Mouse (Mus musculus) left cerebral cortex, postnatal 14 days (tissue): Measurements from ENCODE around the gene Usp30. TPM values are rescaled to one million over a fixed set of nuclear protein-coding genes. Genes with fewer than 3 reads are reported as not detected.

ENCODE experiments used
- DNase-seq, 2 experiments: peaks; one replicate each; pipeline ENCODE4 v3.0.0; 2021 to 2022; ENCODE audit warnings: low spot score in 2 of 2, mixed read lengths in 1 of 2
- intact Hi-C: fragments of 180-260 bp; cut with DNase I; formaldehyde crosslinking; loops from one replicate; pipeline ENCODE4 v1.15.1; 2025
- total RNA-seq, 2 experiments: library from RNA; stranded (reverse); gene quantifications; 2 replicates each; pipeline ENCODE4 v1.2.3; 2021

Gene Usp30
- total RNA-seq, 2 experiments from 2014 or later = 29.6 to 34.6 TPM

GRCm38 (mm10) chr5:114115030-114115429 is 49.8 kb downstream of the Usp30 start:
- DNase-seq = no peak

GRCm38 (mm10) chr5:114116586-114116985 is 51.3 kb downstream of the Usp30 start:
- intact Hi-C loops = no loop called here
- DNase-seq = no peak

More at GRCm38 (mm10) chr5:114115030-114115429, 49.8 kb downstream of the Usp30 start:
- intact Hi-C loops = no loop called here

- intact Hi-C loops = no loop called here
- no peak for DNase-seq
Measured at GRCm38 (mm10) chr5:114119806-114120205, 54.5 kb downstream of the Usp30 start.

- intact Hi-C loops = no loop called here
Measured at GRCm38 (mm10) chr5:114126008-114126407, 60.7 kb downstream of the Usp30 start.

GRCm38 (mm10) chr5:114126499-114127244 is 61.4 kb downstream of the Usp30 start:
- no peak for DNase-seq
- intact Hi-C loops = no loop called here

More at GRCm38 (mm10) chr5:114126008-114126407, 60.7 kb downstream of the Usp30 start:
- no peak for DNase-seq

- DNase-seq = peak; percentile 57 to 73
- intact Hi-C loops = no loop called here
Measured at GRCm38 (mm10) chr5:114127374-114128349, 62.4 kb downstream of the Usp30 start, which contains the start of gene Alkbh2. Gene Alkbh2 (minus strand): TSS chr5:114128218.

- intact Hi-C loops = no loop called here
- no peak for DNase-seq
Measured at GRCm38 (mm10) chr5:114129550-114130210, 64.4 kb downstream of the Usp30 start.

GRCm38 (mm10) chr5:114130211-114130605 is 64.9 kb downstream of the Usp30 start, which contains the start of gene Ung:
Gene Ung (plus strand): TSS chr5:114130386.
- intact Hi-C loops = no loop called here
- DNase-seq = no peak

GRCm38 (mm10) chr5:114130698-114131520 is 65.6 kb downstream of the Usp30 start:
- peak; percentile 93 to 95 for DNase-seq
- intact Hi-C loops = no loop called here

GRCm38 (mm10) chr5:114131521-114131840 is 66.2 kb downstream of the Usp30 start:
- intact Hi-C loops = no loop called here
- peak; percentile 21 to 39 for DNase-seq

- no peak for DNase-seq
- intact Hi-C loops = no loop called here
Measured at GRCm38 (mm10) chr5:114132841-114133240, 67.6 kb downstream of the Usp30 start.

GRCm38 (mm10) chr5:114134091-114134534 is 68.9 kb downstream of the Usp30 start:
- peak; percentile 38 to 50 for DNase-seq
- intact Hi-C loops = no loop called here

- intact Hi-C loops = no loop called here
- DNase-seq = no peak
Measured at GRCm38 (mm10) chr5:114135516-114135915, 70.3 kb downstream of the Usp30 start.

- no peak for DNase-seq
- intact Hi-C loops = no loop called here
Measured at GRCm38 (mm10) chr5:114137481-114138276, 72.4 kb downstream of the Usp30 start.

GRCm38 (mm10) chr5:114138277-114139164 is 73.3 kb downstream of the Usp30 start:
- intact Hi-C loops = no loop called here
- DNase-seq = no peak

GRCm38 (mm10) chr5:114139175-114139574 is 73.9 kb downstream of the Usp30 start:
- DNase-seq = peak; percentile 80 to 88
- intact Hi-C loops = no loop called here
